Mouse (Mus musculus) liver, embryonic 13.5 days (tissue): ENCODE measurements around the gene Frmd4a. TPM values are rescaled to one million over a fixed set of nuclear protein-coding genes. Genes with fewer than 3 reads are reported as not detected.
"Not testable (repeated sequence)": the region's sequence is repeated elsewhere in the genome, so short reads cannot be mapped to it uniquely, and the experiment has no call there.

ENCODE experiments used
- ATAC-seq: fragments of 200-750 bp; cut with Nextera tagmentation; 2 replicates; pipeline ENCODE4 v1.8.0; 2017; ENCODE audit warnings: low read depth, mild to moderate bottlenecking, moderate number of reproducible peaks, moderate library complexity
- DNase-seq: peaks from one replicate; pipeline ENCODE4 v3.0.0; 2022
- H3K27ac ChIP-seq: fragments of 300-500 bp; sonication (generic); 2 replicates; pipeline ENCODE4 v1.5.1; 2015; ENCODE audit warnings: moderate library complexity, mild to moderate bottlenecking, inconsistent platforms
- H3K27me3 ChIP-seq: fragments of 300-500 bp; sonication (generic); 2 replicates; pipeline ENCODE4 v1.6.1; 2015; ENCODE audit warnings: mild to moderate bottlenecking, inconsistent platforms
- H3K36me3 ChIP-seq: fragments of 300-500 bp; sonication (generic); 2 replicates; pipeline ENCODE4 v1.6.1; 2015; ENCODE audit warnings: mild to moderate bottlenecking, inconsistent platforms
- H3K4me1 ChIP-seq: fragments of 300-500 bp; sonication (generic); replicated peaks from 2 replicates; pipeline ENCODE4 v1.6.1; 2015; ENCODE audit warnings: inconsistent platforms
- H3K4me2 ChIP-seq: fragments of 300-500 bp; sonication (generic); 2 replicates; pipeline ENCODE4 v1.6.1; 2015; ENCODE audit warnings: inconsistent platforms, mild to moderate bottlenecking, moderate library complexity
- H3K4me3 ChIP-seq: fragments of 300-500 bp; sonication (generic); replicated peaks from 2 replicates; pipeline ENCODE4 v1.5.1; 2015; ENCODE audit warnings: mild to moderate bottlenecking, inconsistent platforms
- H3K9ac ChIP-seq: fragments of 300-500 bp; sonication (generic); 2 replicates; pipeline ENCODE4 v1.6.1; 2015; ENCODE audit warnings: mild to moderate bottlenecking, inconsistent platforms
- H3K9me3 ChIP-seq: fragments of 300-500 bp; sonication (generic); replicated peaks from 2 replicates; pipeline ENCODE4 v1.6.1; 2016; ENCODE audit warnings: inconsistent platforms
- WGBS: fragments of 180-500 bp; shearing (Covaris S2); methylation state at CpG from one replicate; pipeline ENCODE4 v1.1.7; 2015; ENCODE audit not compliant: insufficient replicate concordance; 5-methylcytosine and 5-hydroxymethylcytosine counted together
- polyA plus RNA-seq: library from polyadenylated mRNA; unstranded; fragments of >200 nt; fragmentation: Nextera tagmentation; extraction: Ambion mirVana; gene quantifications from 2 replicates; pipeline ENCODE4 v1.2.1, GENCODE M21; 2015

Gene Frmd4a
- polyA plus RNA-seq, 1 experiment from 2014 or later: 11.0 TPM

GRCm38 (mm10) chr2:4615014-4615546 is 597.6 kb downstream of the Frmd4a start:
- ATAC-seq (no peak; the same call in 1 of the 2 replicates), DNase-seq (no peak)
- Histone ChIP-seq H3K4me2 (no peak overlapping the region), H3K36me3 (peaks cover 43% of the 10 kb centered on the region), H3K27ac (peak overlapping the region; percentile 23; the same call in 1 of the 2 replicates), H3K27me3 (no peaks in the 10 kb centered on the region), H3K4me3 (no peak overlapping the region), H3K9ac (no peak overlapping the region), H3K9me3 (no peaks in the 10 kb centered on the region), H3K4me1 (no peaks in the 10 kb centered on the region)
- WGBS: 80% methylated on average over 2 of the region's 2 CpGs

- Histone ChIP-seq H3K4me2 (no peak overlapping the region), H3K4me3 (no peak overlapping the region), H3K27me3 (no peaks in the 10 kb centered on the region), H3K36me3 (peaks cover 29% of the 10 kb centered on the region), H3K27ac (no peak overlapping the region), H3K4me1 (no peaks in the 10 kb centered on the region), H3K9me3 (no peaks in the 10 kb centered on the region), H3K9ac (no peak overlapping the region)
- 80% methylated on average over 4 of the region's 4 CpGs for WGBS
- ATAC-seq (no peak), DNase-seq (no peak)
These were observed 599.5 kb downstream of the Frmd4a start for GRCm38 (mm10) chr2:4616995-4617394.

DNA sequence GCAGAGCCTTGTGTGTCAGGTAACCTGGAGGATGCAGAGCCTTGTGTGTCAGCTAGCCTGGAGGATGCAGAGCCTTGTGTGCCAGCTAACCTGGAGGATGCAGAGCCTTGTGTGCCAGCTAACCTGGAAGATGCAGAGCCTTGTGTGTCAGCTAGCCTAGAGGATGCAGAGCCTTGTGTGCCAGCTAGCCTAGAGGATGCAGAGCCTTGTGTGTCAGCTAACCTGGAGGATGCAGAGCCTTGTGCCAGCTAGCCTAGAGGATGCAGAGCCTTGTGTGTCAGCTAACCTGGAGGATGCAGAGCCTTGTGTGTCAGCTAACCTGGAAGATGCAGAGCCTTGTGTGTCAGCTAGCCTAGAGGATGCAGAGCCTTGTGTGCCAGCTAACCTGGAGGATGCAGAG is 601.6 kb downstream of the Frmd4a start:
- DNase-seq, H3K4me1 ChIP-seq: not testable (repeated sequence)

DNA sequence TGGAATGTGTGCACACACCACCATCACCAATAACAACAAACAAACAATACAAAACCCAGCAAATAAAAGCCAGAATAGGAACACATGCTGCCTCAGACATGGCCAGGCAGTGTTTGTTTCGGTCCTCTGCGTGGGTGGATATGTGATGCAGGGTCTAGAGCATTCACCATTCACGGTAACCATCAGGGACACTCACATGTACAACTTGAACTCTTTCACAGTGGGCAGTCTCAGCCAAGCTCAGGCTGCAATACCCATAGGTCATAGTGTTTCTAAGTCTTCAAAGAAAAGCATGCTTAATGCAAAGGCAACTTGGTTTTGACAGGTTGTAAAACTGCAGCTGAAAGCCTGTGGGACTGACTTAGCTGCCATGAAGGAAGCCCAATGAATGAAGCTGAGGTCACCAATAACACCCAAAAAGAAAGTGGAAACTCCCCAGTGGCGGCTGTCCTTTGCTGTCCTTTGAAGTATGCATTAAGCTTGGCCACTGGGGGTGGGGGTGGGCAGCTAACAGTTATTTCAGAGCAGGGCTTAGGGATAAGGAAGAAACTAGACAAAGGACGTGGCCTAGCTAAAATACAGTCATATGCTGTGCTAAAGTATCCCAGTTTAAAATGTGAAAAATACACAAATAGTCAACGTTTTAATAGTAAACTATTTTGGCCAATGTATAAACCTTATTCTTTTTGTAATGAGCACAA is 602.5 kb downstream of the Frmd4a start:
- H3K9ac ChIP-seq: no peak overlapping the region
- no peaks in the 10 kb centered on the region for H3K9me3 ChIP-seq
- H3K36me3 ChIP-seq: peaks cover 28% of the 10 kb centered on the region
- no peak overlapping the region for H3K4me3 ChIP-seq
- 58% methylated on average over 6 of the region's 6 CpGs for WGBS
- H3K27ac ChIP-seq: no peak overlapping the region
- H3K27me3 ChIP-seq: no peaks in the 10 kb centered on the region
- DNase-seq: no peak
- ATAC-seq: no peak
- H3K4me1 ChIP-seq: no peaks in the 10 kb centered on the region
- no peak overlapping the region for H3K4me2 ChIP-seq

More for the DNA sequence above, 601.6 kb downstream of the Frmd4a start:
- peaks cover 26% of the 10 kb centered on the region for H3K36me3 ChIP-seq
- H3K9ac ChIP-seq, ATAC-seq, H3K9me3 ChIP-seq, H3K27ac ChIP-seq, H3K27me3 ChIP-seq, H3K4me3 ChIP-seq, H3K4me2 ChIP-seq: not testable (repeated sequence)

DNA sequence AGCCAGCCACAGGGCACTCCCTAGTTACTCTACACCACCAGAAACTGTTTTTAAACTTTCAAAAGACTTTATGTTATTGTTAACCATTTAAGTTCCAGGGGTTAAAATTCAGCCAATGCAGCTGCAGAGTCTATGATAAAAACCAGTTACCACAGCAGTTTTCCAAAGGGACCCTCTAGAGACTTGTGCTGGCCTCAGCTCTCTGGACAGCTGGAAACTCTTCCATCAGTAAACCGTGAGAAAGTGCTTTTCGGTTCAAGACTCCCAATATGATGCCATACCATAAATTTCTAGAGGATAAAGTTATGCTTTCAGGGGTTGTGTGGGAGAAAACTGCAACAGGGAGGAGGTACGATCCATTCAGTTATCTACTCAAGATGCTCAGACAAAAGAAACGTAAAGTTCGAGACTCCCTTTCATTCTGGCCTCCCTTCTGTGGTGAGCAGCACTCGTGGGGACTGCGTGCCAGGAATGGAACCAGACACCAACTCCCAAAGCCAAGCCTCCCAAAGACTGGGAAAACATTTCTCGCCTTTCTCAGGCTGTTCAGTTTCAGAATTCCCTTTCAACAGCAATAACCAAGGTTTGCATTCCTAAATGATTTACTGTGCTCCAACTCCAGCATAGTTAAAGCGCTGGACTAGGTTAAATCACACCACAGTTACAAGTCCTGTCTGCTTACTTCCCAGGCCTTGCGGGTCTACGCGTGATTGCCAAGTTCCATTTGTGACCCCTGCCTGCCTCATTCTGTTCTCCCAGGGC is 603.3 kb downstream of the Frmd4a start:
- Histone ChIP-seq H3K9me3 (no peaks in the 10 kb centered on the region), H3K4me3 (no peak overlapping the region), H3K4me1 (no peaks in the 10 kb centered on the region), H3K27me3 (no peaks in the 10 kb centered on the region), H3K36me3 (peaks cover 28% of the 10 kb centered on the region), H3K9ac (no peak overlapping the region), H3K27ac (no peak overlapping the region), H3K4me2 (no peak overlapping the region)
- 83% methylated on average over 12 of the region's 12 CpGs for WGBS
- DNase-seq: no peak
- no peak for ATAC-seq

GRCm38 (mm10) chr2:4621471-4621985 is 604.0 kb downstream of the Frmd4a start:
- Histone ChIP-seq H3K4me1 (no peaks in the 10 kb centered on the region), H3K27me3 (no peaks in the 10 kb centered on the region), H3K36me3 (peaks cover 28% of the 10 kb centered on the region), H3K9ac (no peak overlapping the region), H3K9me3 (no peaks in the 10 kb centered on the region), H3K4me2 (no peak overlapping the region), H3K27ac (no peak overlapping the region), H3K4me3 (no peak overlapping the region)
- DNase-seq (no peak), ATAC-seq (no peak)
- 82% methylated on average over 3 of the region's 3 CpGs for WGBS

DNA sequence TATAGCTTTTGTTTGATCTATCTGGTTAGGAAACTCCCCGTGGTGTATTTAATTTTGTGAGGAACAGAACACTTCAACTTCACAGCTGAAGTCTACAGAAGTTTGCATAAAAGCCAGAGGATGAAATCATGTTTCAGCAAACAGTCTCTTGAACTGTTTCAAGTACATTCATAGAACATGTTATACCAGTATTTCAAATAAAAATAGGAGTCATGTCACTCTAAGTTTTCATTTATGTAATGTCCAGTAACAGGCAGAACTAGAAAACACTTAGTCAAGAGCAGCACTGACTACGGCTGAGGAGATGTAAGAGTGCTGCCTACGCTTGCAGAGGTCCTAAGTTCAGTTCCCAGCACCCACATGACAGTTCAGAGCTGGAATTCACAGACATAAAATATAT is 609.4 kb downstream of the Frmd4a start:
- Histone ChIP-seq H3K27me3 (no peaks in the 10 kb centered on the region), H3K4me3 (no peak overlapping the region), H3K27ac (no peak overlapping the region), H3K9me3 (no peaks in the 10 kb centered on the region), H3K4me2 (no peak overlapping the region), H3K4me1 (no peaks in the 10 kb centered on the region), H3K9ac (no peak overlapping the region), H3K36me3 (peaks cover 53% of the 10 kb centered on the region)
- no peak for ATAC-seq
- WGBS: 86% methylated on average over 3 of the region's 3 CpGs
- no peak for DNase-seq

GRCm38 (mm10) chr2:4628920-4629319 is 611.4 kb downstream of the Frmd4a start:
- peaks cover 54% of the 10 kb centered on the region for H3K36me3 ChIP-seq
- ATAC-seq: no peak
- 77% methylated on average over 2 of the region's 2 CpGs for WGBS

DNA sequence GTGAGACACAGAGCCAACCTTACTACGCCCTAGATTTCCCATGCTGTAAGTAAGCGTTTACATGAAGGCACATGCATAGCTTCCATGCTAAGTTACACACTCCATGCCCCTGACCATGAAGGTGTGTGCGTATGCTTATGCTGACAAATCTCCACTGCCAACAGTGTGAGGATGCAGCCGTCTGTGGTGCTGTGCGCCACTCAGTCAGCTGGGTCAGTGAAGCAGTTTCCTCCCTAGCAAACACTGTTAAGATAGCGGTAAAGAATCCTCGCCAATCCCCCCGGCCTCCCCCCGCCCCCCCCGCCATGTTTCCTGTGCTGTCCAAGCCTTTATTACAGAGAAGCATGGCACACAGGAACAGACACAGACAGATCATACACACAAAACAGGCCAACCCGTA is 612.0 kb downstream of the Frmd4a start:
- 78% methylated on average over 11 of the region's 11 CpGs for WGBS
- Histone ChIP-seq H3K27ac (no peak overlapping the region), H3K4me3 (no peak overlapping the region), H3K9ac (no peak overlapping the region), H3K9me3 (no peaks in the 10 kb centered on the region), H3K36me3 (peaks cover 54% of the 10 kb centered on the region), H3K27me3 (no peaks in the 10 kb centered on the region), H3K4me2 (no peak overlapping the region), H3K4me1 (no peaks in the 10 kb centered on the region)
- ATAC-seq: no peak
- no peak for DNase-seq

More at GRCm38 (mm10) chr2:4628920-4629319, 611.4 kb downstream of the Frmd4a start:
- Histone ChIP-seq H3K27me3 (no peaks in the 10 kb centered on the region), H3K9me3 (no peaks in the 10 kb centered on the region), H3K4me3 (no peak overlapping the region), H3K27ac (no peak overlapping the region), H3K4me2 (no peak overlapping the region), H3K4me1 (no peaks in the 10 kb centered on the region), H3K9ac (no peak overlapping the region)
- no peak for DNase-seq

DNA sequence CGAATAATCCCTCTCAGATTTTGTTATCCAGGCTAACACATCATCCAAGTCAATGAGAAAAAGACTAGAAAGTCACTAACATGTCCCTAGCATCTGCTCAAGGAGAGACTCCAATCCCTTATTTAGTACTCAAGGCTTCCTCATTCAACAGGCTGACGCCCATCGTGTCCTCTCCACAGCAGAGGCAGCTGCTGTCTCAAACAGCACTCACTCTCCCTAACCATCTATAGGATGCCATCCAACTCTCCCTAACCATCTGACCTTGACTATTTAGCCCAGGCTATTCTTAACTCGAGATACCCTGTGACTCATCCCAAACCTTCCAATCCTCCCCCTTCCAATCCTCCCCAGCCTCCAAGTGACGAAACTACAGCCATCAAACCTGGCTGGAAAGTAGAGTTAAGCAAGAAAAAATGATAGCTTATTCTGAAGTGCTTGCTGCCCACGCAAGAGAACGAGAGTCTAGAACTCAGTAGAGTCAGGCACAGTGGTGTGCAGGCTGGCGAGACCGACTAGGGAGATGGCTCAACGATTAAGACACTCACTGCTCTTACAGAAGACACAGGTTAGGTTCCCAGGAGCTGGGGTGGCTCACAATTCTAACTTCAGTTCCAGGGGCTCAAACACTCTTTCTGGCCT is 612.8 kb downstream of the Frmd4a start:
- H3K9me3 ChIP-seq: no peaks in the 10 kb centered on the region
- no peaks in the 10 kb centered on the region for H3K27me3 ChIP-seq
- no peak overlapping the region for H3K4me3 ChIP-seq
- no peaks in the 10 kb centered on the region for H3K4me1 ChIP-seq
- no peak for DNase-seq
- H3K4me2 ChIP-seq: no peak overlapping the region
- WGBS: 84% methylated on average over 10 of the region's 10 CpGs
- no peak for ATAC-seq
- H3K27ac ChIP-seq: no peak overlapping the region
- no peak overlapping the region for H3K9ac ChIP-seq
- peaks cover 61% of the 10 kb centered on the region for H3K36me3 ChIP-seq

GRCm38 (mm10) chr2:4635804-4636203 is 618.3 kb downstream of the Frmd4a start:
- ATAC-seq (no peak), DNase-seq (no peak)
- no peak overlapping the region for H3K9ac ChIP-seq
- no peaks in the 10 kb centered on the region for H3K9me3 ChIP-seq
- 86% methylated on average over 8 of the region's 8 CpGs for WGBS
- H3K36me3 ChIP-seq: peaks cover 82% of the 10 kb centered on the region
- H3K4me1 ChIP-seq: no peaks in the 10 kb centered on the region
- no peak overlapping the region for H3K27ac ChIP-seq
- H3K4me3 ChIP-seq: no peak overlapping the region
- H3K4me2 ChIP-seq: no peak overlapping the region
- H3K27me3 ChIP-seq: no peaks in the 10 kb centered on the region
